Mouse (Mus musculus) monocyte, adult 59 days (primary cell): Measurements from ENCODE around the gene Cav2. TPM values are rescaled to one million over a fixed set of nuclear protein-coding genes. Genes with fewer than 3 reads are reported as not detected.

ENCODE experiments used
- total RNA-seq, 2 experiments: library from RNA; stranded (reverse); gene quantifications; one replicate each; pipeline ENCODE4 v1.2.4; 2023

Cav2 gene
- 1 to 10 TPM; 4.1 to 4.9 TPM for total RNA-seq

GRCm38 (mm10) chr6:17280939-17281756 lies at the start of gene Cav2:
Gene Cav2 (plus strand): TSS chr6:17281185.

DNA sequence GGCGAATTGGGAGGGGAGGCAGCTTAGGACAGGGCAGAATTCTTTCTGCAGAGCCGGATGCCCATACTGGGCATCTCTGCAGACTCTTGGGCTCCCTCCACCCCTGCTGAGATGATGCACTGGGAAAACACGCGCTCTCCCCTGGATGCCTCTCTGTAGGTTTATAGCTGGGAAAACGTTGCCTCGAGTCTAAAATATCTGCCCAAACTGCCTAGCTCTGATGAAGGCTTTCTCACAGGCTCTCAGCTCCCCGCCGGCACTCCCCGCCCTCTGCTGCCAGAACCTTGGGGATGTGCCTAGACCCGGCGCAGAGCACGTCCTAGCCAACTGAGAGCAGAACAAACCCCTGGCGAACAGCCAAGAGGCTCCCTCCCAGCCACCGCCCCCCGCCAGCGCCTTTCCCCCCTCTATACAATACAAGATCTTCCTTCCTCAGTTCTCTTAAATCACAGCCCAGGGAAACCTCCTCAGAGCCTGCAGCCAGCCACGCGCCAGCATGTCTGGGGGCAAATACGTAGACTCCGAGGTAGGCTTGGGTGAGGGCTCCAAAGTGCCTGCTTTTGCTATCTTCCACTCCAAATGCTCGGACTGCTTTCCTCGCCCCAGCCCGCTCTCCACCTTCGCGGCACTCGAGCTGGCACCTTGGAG lies 25.1 kb downstream of the Cav2 start, which contains the start of gene Cav1:
Gene Cav1, plus strand, starts transcription at position 382 of the 648 bp plus-strand sequence.

Other genes with a start within 250 kb of the Cav2 start
- 10 to 100 TPM; 19.9 to 23.7 TPM for gene Tes, start 216.0 kb upstream of the Cav2 start, total RNA-seq
- gene Cav1, start 25.1 kb downstream of the Cav2 start, total RNA-seq: 1 to 10 TPM; 1.9 to 3.4 TPM
- 10 to 100 TPM in 1 of 2 experiments, 1 to 10 TPM in 1; 7.9 to 13.3 TPM for gene Met, start 182.6 kb downstream of the Cav2 start, total RNA-seq